Mouse (Mus musculus) MEL (cell line): ENCODE measurements around the gene Dnajc25. TPM values are rescaled to one million over a fixed set of nuclear protein-coding genes. Genes with fewer than 3 reads are reported as not detected.

Experiments used
- DNase-seq: peaks from one replicate; pipeline ENCODE4 v3.0.0; 2011; ENCODE audit warnings: low read depth, low spot score
- H3K27ac ChIP-seq: 2 replicates; pipeline ENCODE4 v1.5.1; 2012; ENCODE audit warnings: low read depth, mild to moderate bottlenecking, control low read depth, low read length, moderate library complexity; ENCODE audit not compliant: control insufficient read depth
- H3K27me3 ChIP-seq, 2 experiments: fragments of 150-350 bp in 1 of 2; sonication (generic) in 1 of 2; 2 replicates each; pipeline ENCODE4 v1.6.1; 2012; ENCODE audit warnings: low read length in 2 of 2, mild to moderate bottlenecking in 2 of 2, improper control_type of control experiment in 1 of 2, moderate library complexity in 1 of 2; ENCODE audit not compliant: insufficient read depth in 2 of 2, control insufficient read depth in 1 of 2
- H3K36me3 ChIP-seq, 2 experiments: 2 replicates each; pipeline ENCODE4 v1.6.1; 2012 to 2014; ENCODE audit warnings: low read length in 2 of 2, improper control_type of control experiment in 1 of 2, inconsistent platforms in 1 of 2, mild to moderate bottlenecking in 1 of 2; ENCODE audit not compliant: insufficient read depth in 2 of 2, control insufficient read depth in 1 of 2
- H3K4me1 ChIP-seq, 2 experiments: fragments of 150-350 bp in 1 of 2; sonication (generic) in 1 of 2; 2 replicates each; pipeline ENCODE4 v1.6.1; 2012; ENCODE audit warnings: low read length in 2 of 2, improper control_type of control experiment in 1 of 2, mild to moderate bottlenecking in 1 of 2; ENCODE audit not compliant: insufficient read depth in 2 of 2, control insufficient read depth in 1 of 2
- H3K4me3 ChIP-seq, 2 experiments: fragments of 150-350 bp in 1 of 2; sonication (generic) in 1 of 2; 2 replicates each; pipeline ENCODE4 v1.5.1; 2012; ENCODE audit warnings: low read depth in 2 of 2, low read length in 2 of 2, mild to moderate bottlenecking in 2 of 2, moderate library complexity in 2 of 2, control low read depth in 1 of 2, improper control_type of control experiment in 1 of 2; ENCODE audit not compliant: control insufficient read depth in 1 of 2, insufficient read depth in 1 of 2
- H3K79me2 ChIP-seq: 2 replicates; pipeline ENCODE4 v1.6.1; 2012; ENCODE audit warnings: mild to moderate bottlenecking, low read length, moderate library complexity; ENCODE audit not compliant: control insufficient read depth, poor library complexity, insufficient read depth
- H3K9ac ChIP-seq: 2 replicates; pipeline ENCODE4 v1.6.1; 2012; ENCODE audit warnings: low read depth, mild to moderate bottlenecking, control low read depth, low read length, moderate library complexity; ENCODE audit not compliant: control insufficient read depth, poor library complexity, severe bottlenecking
- H3K9me3 ChIP-seq: fragments of 150-350 bp; sonication (generic); replicated peaks from 2 replicates; pipeline ENCODE4 v1.6.1; 2012; ENCODE audit warnings: mild to moderate bottlenecking, low read length, improper control_type of control experiment, moderate library complexity; ENCODE audit not compliant: insufficient read depth
- CHD1 ChIP-seq: IDR thresholded peaks from 2 replicates; pipeline ENCODE4 v1.6.1; 2012; ENCODE audit warnings: low read depth, mild to moderate bottlenecking, inconsistent platforms, low read length, improper control_type of control experiment
- E2F4 ChIP-seq: IDR thresholded peaks from 2 replicates; pipeline ENCODE4 v1.6.1; 2011; ENCODE audit warnings: low read depth, low read length, improper control_type of control experiment, borderline replicate concordance
- HCFC1 ChIP-seq: IDR thresholded peaks from 2 replicates; pipeline ENCODE4 v1.6.1; 2012; ENCODE audit warnings: low read depth, mild to moderate bottlenecking, inconsistent platforms, low read length, improper control_type of control experiment, moderate library complexity
- KAT2A ChIP-seq: conservative IDR thresholded peaks from 2 replicates; pipeline ENCODE4 v1.6.1; 2012; ENCODE audit warnings: low read depth, low read length, improper control_type of control experiment, inconsistent platforms
- MAFK ChIP-seq: IDR thresholded peaks from 2 replicates; pipeline ENCODE4 v1.6.1; 2011; ENCODE audit warnings: low read depth, mild to moderate bottlenecking, low read length, improper control_type of control experiment, borderline replicate concordance
- MAZ ChIP-seq: IDR thresholded peaks from 2 replicates; pipeline ENCODE4 v1.6.1; 2012; ENCODE audit warnings: low read depth, mild to moderate bottlenecking, inconsistent platforms, low read length, improper control_type of control experiment
- MEF2A ChIP-seq: IDR thresholded peaks from 2 replicates; pipeline ENCODE4 v1.6.1; 2014; ENCODE audit warnings: low read depth, mild to moderate bottlenecking, inconsistent platforms, low read length, improper control_type of control experiment; ENCODE audit not compliant: poor library complexity, insufficient replicate concordance, severe bottlenecking; ENCODE audit errors: extremely low read depth
- MXI1 ChIP-seq: IDR thresholded peaks from 2 replicates; pipeline ENCODE4 v1.6.1; 2011; ENCODE audit warnings: mild to moderate bottlenecking, low read depth, low read length, improper control_type of control experiment
- MYB ChIP-seq: IDR thresholded peaks from 2 replicates; pipeline ENCODE4 v1.6.1; 2011; ENCODE audit warnings: mild to moderate bottlenecking, low read depth, low read length, improper control_type of control experiment
- NELFE ChIP-seq: IDR thresholded peaks from 2 replicates; pipeline ENCODE4 v1.6.1; 2011; ENCODE audit warnings: low read depth, low read length, improper control_type of control experiment
- POLR2A ChIP-seq, 2 experiments: IDR thresholded peaks; 2 replicates each; pipeline ENCODE4 v1.6.1; 2011 to 2012; ENCODE audit warnings: low read length in 2 of 2, mild to moderate bottlenecking in 2 of 2, control low read depth in 1 of 2, improper control_type of control experiment in 1 of 2, low read depth in 1 of 2, moderate library complexity in 1 of 2; ENCODE audit not compliant: control insufficient read depth in 1 of 2, insufficient read depth in 1 of 2, poor library complexity in 1 of 2
- POLR2AphosphoS2 ChIP-seq: IDR thresholded peaks from 2 replicates; pipeline ENCODE4 v1.6.1; 2011; ENCODE audit warnings: low read length, improper control_type of control experiment
- RCOR1 ChIP-seq: IDR thresholded peaks from 2 replicates; pipeline ENCODE4 v1.6.1; 2012; ENCODE audit warnings: low read depth, mild to moderate bottlenecking, inconsistent platforms, low read length, improper control_type of control experiment
- SIN3A ChIP-seq: IDR thresholded peaks from 2 replicates; pipeline ENCODE4 v1.6.1; 2012; ENCODE audit warnings: low read length, improper control_type of control experiment, inconsistent platforms
- SMC3 ChIP-seq: IDR thresholded peaks from 2 replicates; pipeline ENCODE4 v1.6.1; 2011; ENCODE audit warnings: low read depth, low read length, improper control_type of control experiment
- TAL1 ChIP-seq: IDR thresholded peaks from 2 replicates; pipeline ENCODE4 v1.6.1; 2012; ENCODE audit warnings: mild to moderate bottlenecking, inconsistent platforms, low read length, moderate library complexity, mixed read lengths
- UBTF ChIP-seq: IDR thresholded peaks from 2 replicates; pipeline ENCODE4 v1.6.1; 2012; ENCODE audit warnings: low read depth, mild to moderate bottlenecking, inconsistent platforms, low read length, improper control_type of control experiment, moderate library complexity, borderline replicate concordance; ENCODE audit not compliant: insufficient read depth
- USF2 ChIP-seq, 2 experiments: IDR thresholded peaks; 2 replicates each; pipeline ENCODE4 v1.6.1; 2011 to 2012; ENCODE audit warnings: improper control_type of control experiment in 2 of 2, low read length in 2 of 2, borderline replicate concordance in 1 of 2, inconsistent platforms in 1 of 2, low read depth in 1 of 2, mild to moderate bottlenecking in 1 of 2; ENCODE audit not compliant: insufficient read depth in 1 of 2
- ZKSCAN1 ChIP-seq: IDR thresholded peaks from 2 replicates; pipeline ENCODE4 v1.6.1; 2012; ENCODE audit warnings: low read depth, mild to moderate bottlenecking, inconsistent platforms, low read length, improper control_type of control experiment, moderate library complexity
- polyA plus RNA-seq, 2 experiments: library from polyadenylated mRNA; stranded (reverse) in 1 of 2; unstranded in 1 of 2; fragments of >175 nt in 1 of 2; fragments of >200 nt in 1 of 2; gene quantifications; 2 replicates each; pipeline versions ENCODE4 v1.2.1 to v1.2.4; 2012; ENCODE audit warnings: low replicate concordance in 2 of 2, low read depth in 1 of 2; ENCODE audit not compliant: insufficient read length in 2 of 2, insufficient read depth in 1 of 2, missing spikeins in 1 of 2
- total RNA-seq: library from RNA; depleted of rRNA; stranded (reverse); fragments of 300-350 nt; gene quantifications from 2 replicates; pipeline ENCODE4 v1.2.3, GENCODE M21; 2012

Gene Dnajc25
- total and polyA plus RNA-seq, 3 experiments, result 6.6 to 11.8 TPM; not detected in 1

DNA sequence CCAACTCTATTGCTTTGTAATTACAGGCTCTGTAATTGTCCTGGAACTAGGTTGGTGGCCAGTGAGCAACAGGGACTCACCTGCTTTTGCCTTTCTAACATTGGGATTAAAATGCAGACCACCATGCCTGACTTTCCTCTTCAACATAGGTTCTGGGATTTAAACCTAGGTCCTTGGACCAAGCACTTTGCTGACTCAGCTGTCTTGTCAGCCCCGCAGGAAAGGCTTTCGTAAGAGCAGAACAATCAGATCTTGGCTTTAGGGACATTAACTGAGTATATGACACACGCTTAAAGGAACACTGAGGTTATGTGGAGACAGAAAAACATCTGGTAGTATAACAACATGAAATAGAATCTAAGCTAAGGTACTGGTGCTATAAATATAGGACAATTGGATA, 63.1 kb downstream of the Dnajc25 start:
- TF ChIP-seq POLR2AphosphoS2 (no peak), MAFK (peak; percentile 83)
- H3K4me1 ChIP-seq, result no peaks in the 10 kb centered on the region
- no peak overlapping the region for H3K27ac ChIP-seq
- H3K9me3 ChIP-seq, result no peaks in the 10 kb centered on the region
- no peak overlapping the region for H3K4me3 ChIP-seq
- no peaks in the 10 kb centered on the region for H3K36me3 ChIP-seq
- H3K9ac ChIP-seq, result no peak overlapping the region
- no peaks in the 10 kb centered on the region for H3K79me2 ChIP-seq
- DNase-seq, result no peak
- no peaks in the 10 kb centered on the region for H3K27me3 ChIP-seq

DNA sequence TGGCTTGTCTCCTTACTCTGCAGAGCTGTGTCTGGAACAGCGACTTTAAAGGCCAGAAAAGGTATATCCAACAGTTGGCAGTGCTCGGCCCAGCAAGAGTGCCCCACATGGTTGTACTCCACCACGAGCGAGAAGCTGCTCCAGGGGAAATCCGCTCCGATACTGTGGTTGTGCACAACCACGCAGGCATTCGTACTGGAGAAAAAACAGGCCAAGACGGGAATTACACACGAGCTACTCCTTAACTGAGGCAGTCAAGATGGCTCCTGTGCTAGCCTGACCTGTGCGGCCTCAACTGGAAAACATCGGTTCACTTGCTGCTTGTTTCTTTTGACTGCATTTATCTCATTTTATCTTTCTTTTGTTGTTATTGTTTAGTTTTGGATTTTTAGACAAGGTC, 67.7 kb downstream of the Dnajc25 start:
- Histone ChIP-seq H3K36me3 (no peaks in the 10 kb centered on the region), H3K4me1 (no peaks in the 10 kb centered on the region), H3K27ac (no peak overlapping the region), H3K27me3 (no peaks in the 10 kb centered on the region), H3K9me3 (no peaks in the 10 kb centered on the region), H3K79me2 (no peaks in the 10 kb centered on the region), H3K9ac (no peak overlapping the region), H3K4me3 (no peak overlapping the region)
- no peak for DNase-seq
- no peak for TF ChIP-seq MAZ
- no peak for TF ChIP-seq USF2 (IDR thresholded peaks at IDR 0.05; ENCODE audit: borderline replicate concordance in 1 of 2, insufficient read depth in 1 of 2, low read depth in 1 of 2, low read length in 2 of 2)
- no peak for TF ChIP-seq HCFC1
- no peak for TF ChIP-seq MXI1
- no peak for TF ChIP-seq E2F4
- no peak for TF ChIP-seq MEF2A
- TF ChIP-seq SMC3, result no peak
- TF ChIP-seq MAFK, result no peak
- TF ChIP-seq UBTF, result no peak
- no peak for TF ChIP-seq NELFE
- no peak for TF ChIP-seq POLR2A (IDR thresholded peaks at IDR 0.05; ENCODE audit: control insufficient read depth in 1 of 2, insufficient read depth in 1 of 2, low read depth in 1 of 2, low read length in 2 of 2, poor library complexity in 1 of 2)
- TF ChIP-seq RCOR1, result no peak
- TF ChIP-seq TAL1, result no peak
- TF ChIP-seq ZKSCAN1, result no peak

DNA sequence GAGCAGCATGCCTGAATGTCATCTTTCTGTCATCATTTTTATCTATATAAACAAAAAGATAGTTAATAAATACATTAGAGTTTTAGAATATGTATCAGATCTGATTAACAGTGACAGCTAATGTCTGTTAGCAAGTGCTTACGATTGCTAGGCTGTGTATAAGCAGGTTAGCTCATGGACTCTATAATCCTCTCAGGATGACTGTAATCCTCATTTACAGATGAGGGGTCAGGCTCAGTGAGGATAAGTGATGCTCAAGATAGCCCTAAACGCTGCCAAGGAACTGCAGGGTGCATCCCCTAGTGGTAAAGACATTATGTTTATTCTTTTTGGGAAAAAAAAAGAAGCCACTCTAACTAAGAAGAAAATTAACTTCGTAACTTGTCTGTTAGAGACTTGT, 74.4 kb downstream of the Dnajc25 start:
- H3K4me1 ChIP-seq, result 0 out of 4 replicates have a peak, but pooled peaks cover 0 to 2% of the 10 kb centered on the region in 2 experiments

More for the DNA sequence above, 74.4 kb downstream of the Dnajc25 start:
- H3K36me3 ChIP-seq, result no peaks in the 10 kb centered on the region; a peak in 1 of 4 replicates
- H3K27ac ChIP-seq, result no peak overlapping the region
- H3K27me3 ChIP-seq, result no peaks in the 10 kb centered on the region; a peak in 1 of 4 replicates
- H3K4me3 ChIP-seq, result no peak overlapping the region
- no peaks in the 10 kb centered on the region for H3K9me3 ChIP-seq
- H3K9ac ChIP-seq, result no peak overlapping the region
- no peaks in the 10 kb centered on the region for H3K79me2 ChIP-seq
- TF ChIP-seq POLR2A (IDR thresholded peaks at IDR 0.05; ENCODE audit: control insufficient read depth in 1 of 2, insufficient read depth in 1 of 2, low read depth in 1 of 2, low read length in 2 of 2, poor library complexity in 1 of 2) (no peak), MYB (no peak), NELFE (no peak), E2F4 (no peak), KAT2A (no peak), CHD1 (no peak), UBTF (no peak), SIN3A (no peak)
- no peak for DNase-seq
